Mouse (Mus musculus) megakaryocyte, embryonic 14.5 days (primary cell): ENCODE data around the gene Alk.

Experiments used
- FLI1 ChIP-seq: IDR thresholded peaks from 2 replicates; pipeline ENCODE4 v1.6.1; 2012; ENCODE audit warnings: low read length, inconsistent platforms, mixed read lengths
- GATA1 ChIP-seq: IDR thresholded peaks from 3 replicates; pipeline ENCODE4 v1.6.1; 2012; ENCODE audit warnings: mixed read lengths, low read length, inconsistent platforms, borderline replicate concordance

DNA sequence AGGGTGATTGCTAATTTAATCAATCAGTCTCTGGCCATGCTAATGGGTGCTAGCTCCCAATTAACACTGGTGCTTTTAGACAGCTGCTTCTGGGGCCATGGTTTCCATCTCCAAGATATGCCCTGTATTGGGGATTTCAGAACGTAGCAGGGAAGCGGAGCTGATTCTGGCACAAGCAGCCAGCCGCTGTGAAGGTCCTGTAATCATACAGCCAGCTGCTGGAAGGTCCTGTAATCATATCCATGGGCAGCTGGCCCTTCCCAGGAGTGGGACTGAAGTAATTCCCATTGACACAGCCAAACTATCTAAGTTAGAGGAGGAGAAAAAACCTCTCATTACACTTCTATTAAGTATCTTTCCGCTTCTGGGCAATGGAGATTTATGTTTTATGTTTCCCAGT, 242.5 kb downstream of the Alk start:
- TF ChIP-seq GATA1 (no peak), FLI1 (no peak)
